Mouse (Mus musculus): ENCODE data around the gene Slc39a5.

GRCm38 (mm10) chr10:128422426-128422825 is 21.4 kb upstream of the Slc39a5 start:
- no peak for TF ChIP-seq CTCF (conservative IDR thresholded peaks at IDR 0.05; ENCODE audit: insufficient read depth, insufficient read length, low read depth, low read length)
- TF ChIP-seq POLR2A (IDR thresholded peaks at IDR 0.05; ENCODE audit: low read depth, low read length): no peak
